Mouse (Mus musculus) lung, postnatal 14 days (tissue): Measurements from ENCODE around the gene Klhdc3.

ENCODE experiments used
- DNase-seq: peaks from one replicate; pipeline ENCODE4 v3.0.0; 2021

Gene Klhdc3

DNA sequence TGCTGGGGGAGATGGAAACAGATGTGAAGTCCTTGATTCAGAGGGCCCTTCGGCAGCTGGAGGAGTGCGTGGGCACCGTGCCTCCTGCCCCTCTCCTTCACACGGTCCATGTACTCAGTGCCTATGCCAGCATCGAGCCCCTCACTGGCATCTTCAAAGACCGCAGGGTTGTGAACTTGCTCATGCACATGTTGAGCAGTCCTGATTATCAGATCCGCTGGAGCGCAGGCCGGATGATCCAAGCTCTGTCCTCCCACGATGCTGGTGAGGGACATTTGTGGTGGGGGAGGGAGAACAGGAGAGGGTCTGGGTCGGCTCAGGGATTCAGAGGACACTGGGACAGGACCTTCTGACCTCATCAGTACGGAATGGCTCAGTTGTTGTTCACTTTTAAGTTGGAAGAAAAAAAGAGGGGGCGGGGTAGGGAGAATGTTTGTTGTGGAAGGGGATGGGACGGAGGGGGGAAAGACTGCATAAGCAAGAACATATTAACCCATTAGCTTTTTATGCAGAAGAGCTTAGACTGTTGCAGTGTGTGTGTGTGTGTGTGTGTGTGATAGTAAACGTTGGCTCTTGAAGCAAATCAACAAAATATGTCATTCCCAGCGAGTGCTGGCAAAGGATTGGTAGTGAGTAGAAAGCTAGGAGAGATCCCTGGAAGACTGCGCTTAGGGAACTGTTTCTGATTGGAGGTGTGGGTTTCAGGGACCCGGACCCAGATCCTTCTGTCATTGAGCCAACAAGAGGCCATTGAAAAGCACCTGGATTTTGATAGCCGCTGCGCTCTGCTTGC is 28.8 kb downstream of the Klhdc3 start:
- DNase-seq, result no peak

DNA sequence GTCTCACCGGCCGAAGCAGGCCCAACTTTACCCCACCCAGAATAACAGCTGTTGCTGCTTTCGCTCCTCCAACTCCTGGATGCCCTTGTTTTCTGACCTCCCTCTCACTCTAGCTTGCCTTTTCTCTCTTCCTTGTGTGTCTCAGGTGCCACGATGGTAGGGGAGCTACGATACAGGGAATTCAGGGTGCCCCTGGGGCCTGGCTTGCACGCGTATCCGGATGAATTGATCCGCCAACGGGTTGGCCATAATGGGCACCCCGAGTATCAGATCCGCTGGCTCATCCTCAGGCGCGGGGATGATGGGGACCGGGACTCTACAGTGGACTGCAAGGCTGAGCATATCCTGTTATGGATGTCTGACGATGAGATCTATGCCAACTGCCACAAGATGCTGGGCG is 29.4 kb downstream of the Klhdc3 start:
- no peak for DNase-seq

DNA sequence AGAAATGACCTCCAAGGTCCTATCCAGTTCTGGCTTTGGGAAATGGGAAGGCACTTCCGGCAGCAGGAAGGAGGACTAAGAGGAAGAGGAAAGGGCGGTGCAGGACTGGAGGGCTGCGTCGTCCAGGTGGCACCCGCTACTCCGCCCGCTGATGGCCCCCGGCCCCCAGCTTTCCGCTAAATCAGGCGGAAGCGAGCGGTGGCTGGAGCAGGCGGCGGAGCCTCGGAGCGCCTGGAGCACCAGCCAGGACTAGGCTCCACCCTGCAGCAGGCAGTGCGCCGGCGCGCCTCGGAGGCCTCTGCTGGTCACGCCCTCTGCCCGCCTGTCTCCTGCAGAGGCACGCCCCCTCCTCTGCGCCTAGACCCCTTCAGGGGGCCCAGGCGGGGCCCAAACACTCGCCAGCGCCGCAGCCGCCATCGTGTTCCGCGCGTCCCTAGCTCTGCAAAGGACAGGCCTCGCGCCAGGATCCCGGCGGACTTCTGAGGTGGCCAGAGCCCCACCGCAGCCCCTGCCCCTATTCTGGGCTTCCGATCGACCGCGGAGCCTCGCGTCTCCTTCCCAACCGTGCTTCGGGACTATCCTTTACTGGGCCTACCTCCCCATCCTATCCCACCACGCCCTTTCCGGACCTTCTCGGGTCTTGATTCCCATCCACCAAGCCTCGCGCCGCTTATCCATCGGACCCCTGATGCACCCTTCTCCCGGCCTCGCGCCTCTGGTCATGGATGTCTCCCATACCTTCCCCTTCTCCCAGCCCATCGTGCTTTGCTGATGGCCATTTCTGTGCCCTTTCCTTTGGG is 30.3 kb downstream of the Klhdc3 start, which contains the start of gene Cul7:
Gene Cul7 (plus strand): TSS at position 106 of the 800 bp plus-strand sequence.
- peak; percentile 92 for DNase-seq

DNA sequence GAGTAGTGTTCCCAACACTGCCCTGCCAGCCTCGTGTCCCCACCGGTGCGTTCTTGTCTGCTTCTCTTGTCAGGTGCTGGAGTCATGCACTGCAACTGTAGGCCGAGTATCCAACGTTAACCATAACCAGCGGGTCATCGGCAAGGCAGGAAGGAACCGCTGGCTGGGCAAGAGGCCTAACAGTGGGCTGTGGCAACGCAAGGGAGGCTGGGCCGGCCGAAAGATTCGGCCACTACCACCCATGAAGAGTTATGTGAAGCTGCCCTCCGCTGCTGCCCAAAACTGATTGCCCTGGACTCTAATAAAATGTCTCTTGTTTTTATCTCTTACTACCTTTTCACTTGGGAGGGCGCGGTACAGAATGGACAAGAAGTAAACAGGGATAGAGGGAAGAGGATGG is 30.9 kb downstream of the Klhdc3 start:
- DNase-seq, result peak; percentile 34

DNA sequence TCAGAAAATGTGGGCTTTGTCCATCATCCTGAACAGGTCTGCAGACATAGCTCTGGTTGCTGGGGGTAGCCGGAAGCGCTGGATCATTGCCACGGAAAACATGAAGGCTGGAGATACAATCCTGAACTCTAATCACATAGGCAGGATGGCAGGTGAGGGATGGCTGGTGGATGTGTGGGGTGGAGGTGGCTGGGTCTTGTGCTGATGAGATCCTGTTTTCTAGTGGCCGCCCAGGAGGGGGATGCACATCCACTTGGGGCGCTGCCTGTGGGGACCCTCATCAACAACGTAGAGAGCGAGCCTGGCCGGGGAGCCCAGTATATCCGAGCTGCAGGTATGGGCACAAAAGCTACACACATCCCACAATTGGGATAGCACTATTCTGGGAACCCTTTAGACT is 32.3 kb downstream of the Klhdc3 start:
- DNase-seq, result no peak

DNA sequence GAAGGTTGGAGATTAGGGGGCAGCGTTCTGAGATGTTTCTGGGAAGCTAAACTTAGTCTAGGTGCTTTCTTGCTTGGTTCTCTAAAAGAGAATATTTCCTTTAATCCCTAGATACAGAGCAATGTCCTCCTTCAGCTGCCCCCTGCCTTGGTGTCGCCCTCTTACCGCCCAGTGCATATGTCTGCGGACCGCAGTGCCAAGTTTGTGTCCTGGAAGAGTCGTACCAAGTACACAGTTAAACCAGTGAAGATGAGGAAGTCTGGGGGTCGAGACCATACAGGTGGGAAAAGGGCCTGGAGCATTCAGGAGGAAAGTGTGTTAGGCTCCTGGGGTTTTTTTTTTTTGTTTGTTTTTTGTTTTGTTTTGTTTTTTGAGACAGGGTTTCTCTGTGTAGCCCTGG is 33.4 kb downstream of the Klhdc3 start:
- no peak for DNase-seq

DNA sequence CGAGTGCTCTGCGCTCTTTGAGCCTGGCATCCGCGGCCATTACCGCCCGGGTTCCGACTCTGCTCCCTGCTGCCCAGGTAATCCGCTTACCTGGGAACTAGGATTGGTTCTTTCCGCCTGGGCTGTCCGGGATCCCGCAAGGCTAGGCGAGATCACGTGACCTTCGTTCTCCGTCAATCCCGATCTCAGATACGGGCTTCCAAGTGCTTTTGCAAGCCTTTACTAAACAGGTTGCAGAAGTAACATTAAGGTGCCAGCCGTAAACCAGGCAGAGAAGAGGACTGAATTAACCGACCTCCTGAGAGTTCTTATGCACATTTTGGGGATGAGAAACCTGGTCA is 34.4 kb downstream of the Klhdc3 start:
- DNase-seq, result no peak

DNA sequence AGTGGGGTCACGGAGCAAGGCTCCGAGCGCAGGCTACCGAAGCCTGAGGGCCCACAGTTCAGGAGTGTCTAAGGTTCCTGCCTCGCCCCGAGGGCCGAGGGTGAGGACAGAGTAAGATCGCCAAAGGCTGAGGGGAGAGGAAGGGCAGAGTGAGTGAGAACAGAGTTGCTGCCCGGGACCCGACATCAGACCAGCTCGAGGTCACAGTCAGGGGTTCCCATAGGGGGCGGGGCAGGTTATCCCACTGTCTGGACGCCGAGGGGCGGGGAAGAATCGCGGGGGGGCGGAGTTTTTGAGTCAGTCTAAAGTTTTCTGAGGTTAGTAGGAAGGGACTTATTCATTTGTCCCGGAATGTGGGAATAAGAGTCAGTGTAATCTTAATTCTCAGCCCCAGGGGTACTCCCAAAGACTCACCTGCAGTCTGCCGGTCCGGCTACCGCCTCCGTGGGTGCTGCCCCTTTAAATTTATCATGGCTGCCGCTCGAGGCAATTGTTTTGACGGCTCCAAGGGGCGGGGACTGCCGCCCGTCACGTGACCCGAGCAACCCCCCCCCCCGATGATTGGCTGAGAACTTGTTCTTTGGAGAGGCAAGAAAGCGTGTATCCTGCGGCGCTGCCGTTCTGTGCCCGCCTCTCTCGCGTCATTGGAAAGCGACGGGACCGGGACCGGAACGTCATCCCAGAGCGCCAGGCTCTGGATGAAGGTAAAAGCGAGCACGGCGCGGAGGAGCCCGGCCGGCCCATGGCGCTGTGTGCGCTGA is 35.0 kb downstream of the Klhdc3 start, which contains the start of the genes Klc4 and Mrpl2:
Gene Klc4 (minus strand): TSS at position 462 of the 761 bp plus-strand sequence.
Gene Mrpl2 (plus strand): TSS at position 669 of the 761 bp plus-strand sequence.
- peak; percentile 99 for DNase-seq

DNA sequence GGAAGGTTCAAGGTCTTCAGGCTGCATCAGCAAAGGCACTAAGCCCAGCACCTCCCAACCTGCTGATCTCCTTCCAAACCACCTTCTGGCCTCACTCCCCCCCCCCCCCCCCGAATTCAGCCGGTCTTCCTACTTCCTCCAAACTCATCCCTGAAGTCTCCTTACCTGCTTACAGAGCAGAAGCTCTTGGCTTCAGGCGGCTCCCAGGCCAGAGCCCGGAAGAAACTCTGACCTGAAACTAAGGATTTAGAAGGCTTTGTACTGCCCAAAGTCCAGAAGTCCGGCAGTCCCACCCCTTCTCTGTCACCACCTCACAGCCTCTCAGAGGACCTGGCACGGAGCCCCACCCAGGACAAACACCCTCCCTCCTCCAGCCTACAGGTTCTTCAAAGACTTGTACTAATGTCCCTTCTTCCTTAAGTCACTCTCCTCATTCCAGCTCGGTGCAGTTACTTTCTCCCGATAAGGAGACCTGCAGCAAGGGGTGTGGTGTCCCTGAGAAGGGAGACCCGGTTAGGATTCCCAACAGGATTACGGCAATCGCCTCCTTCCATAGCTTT is 35.7 kb downstream of the Klhdc3 start:
- peak; percentile 80 for DNase-seq

DNA sequence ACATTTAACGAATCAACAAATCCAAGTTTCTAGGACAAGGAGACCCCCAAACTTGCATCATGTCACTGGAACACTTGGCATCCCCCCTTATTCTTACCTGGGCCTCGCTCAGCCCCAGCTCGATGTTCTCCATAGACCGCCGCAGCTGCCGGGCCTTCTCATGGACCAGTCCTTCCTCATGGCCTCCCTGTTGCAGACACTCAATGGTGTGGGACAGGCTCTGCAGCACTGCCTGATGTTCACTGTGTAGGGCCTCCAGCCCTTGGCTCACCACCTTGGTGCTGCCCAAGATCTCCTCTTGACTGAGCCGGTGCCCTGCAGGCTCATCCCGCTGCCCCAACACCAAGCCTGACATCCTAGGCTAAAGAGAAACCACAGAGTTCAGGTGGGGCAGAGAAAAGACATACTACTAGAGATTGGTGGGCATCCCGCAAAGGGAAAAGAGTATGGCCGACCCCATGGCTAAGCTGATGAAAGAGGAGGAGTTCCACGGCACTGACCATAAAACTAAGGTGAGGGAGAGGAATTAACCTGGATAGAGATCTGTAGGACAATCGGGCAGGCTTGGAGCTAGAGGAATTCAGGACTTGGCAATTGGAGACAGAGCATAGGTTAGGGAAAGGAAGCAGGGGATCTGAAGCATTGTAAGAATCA is 36.4 kb downstream of the Klhdc3 start:
- DNase-seq, result no peak

DNA sequence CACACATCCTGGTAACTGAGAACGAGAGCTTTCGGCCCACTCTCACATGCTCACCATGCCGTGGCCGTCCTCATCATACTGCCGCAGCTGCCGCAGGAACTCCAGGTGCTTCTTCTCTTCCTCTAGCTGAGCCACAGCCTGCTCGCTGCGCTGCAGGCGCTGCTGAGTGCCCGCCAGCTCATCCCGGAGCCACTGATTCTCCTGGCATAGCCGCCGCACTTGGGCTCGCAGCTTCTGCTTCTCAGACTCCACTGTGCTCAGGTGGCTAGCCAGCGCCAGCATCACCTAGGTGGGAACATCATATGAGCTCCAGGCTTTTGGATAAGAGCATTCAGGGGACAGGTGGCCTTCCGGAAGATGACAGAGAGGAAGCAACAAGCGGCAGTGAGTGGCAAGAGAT is 38.7 kb downstream of the Klhdc3 start:
- no peak for DNase-seq

DNA sequence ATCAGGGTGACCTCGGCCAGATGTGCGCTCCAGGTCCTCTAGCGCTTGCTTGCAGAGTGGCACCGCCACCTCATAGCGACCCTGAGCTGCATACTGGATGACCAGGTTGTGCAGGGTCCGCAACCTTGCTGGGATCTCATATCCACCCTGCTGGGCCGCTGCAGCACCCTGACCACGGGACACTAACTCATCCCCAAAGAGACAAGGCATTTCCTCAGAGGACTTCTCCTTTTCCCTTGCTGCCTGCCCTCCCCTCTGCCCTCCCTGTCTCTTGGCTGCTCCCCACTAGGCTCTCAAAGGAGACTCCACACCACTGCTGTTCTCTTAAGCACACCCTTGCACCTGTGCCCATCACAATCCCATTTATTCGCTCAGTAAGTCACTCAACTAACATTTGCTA is 40.8 kb downstream of the Klhdc3 start:
- no peak for DNase-seq

DNA sequence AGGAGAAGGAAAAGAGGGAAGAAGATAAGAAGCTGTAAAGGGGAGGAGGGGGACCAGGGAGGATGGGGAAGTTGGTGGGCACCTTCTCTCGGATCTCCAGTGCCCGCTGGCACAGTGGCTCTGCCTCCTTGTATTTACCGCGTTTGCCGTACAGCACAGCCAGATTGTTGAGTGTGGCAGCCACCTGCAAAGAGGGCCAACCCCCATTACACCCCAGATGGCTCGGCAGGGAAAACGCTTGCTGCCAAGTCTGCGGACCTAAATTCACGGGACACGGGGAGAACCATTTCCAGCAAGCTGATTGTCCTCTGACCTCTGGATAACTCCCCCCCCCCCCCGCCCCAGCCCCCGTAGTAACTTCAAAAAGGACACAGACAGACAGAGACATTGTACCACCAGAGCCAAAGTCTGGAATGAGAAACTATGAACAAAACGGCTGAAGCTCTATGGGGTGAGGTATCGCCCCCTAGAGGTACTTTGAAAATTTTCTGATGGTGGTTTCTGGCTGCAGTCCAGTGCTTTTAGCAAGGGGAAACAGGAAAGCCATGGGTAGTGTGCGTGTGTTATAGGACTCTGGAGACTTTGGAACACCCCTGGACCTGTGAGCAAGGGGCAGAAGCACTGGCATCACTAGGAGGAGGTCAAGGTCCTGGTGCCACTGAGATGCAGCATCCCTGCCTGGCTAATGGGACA is 43.7 kb downstream of the Klhdc3 start:
- DNase-seq, result peak; percentile 83

DNA sequence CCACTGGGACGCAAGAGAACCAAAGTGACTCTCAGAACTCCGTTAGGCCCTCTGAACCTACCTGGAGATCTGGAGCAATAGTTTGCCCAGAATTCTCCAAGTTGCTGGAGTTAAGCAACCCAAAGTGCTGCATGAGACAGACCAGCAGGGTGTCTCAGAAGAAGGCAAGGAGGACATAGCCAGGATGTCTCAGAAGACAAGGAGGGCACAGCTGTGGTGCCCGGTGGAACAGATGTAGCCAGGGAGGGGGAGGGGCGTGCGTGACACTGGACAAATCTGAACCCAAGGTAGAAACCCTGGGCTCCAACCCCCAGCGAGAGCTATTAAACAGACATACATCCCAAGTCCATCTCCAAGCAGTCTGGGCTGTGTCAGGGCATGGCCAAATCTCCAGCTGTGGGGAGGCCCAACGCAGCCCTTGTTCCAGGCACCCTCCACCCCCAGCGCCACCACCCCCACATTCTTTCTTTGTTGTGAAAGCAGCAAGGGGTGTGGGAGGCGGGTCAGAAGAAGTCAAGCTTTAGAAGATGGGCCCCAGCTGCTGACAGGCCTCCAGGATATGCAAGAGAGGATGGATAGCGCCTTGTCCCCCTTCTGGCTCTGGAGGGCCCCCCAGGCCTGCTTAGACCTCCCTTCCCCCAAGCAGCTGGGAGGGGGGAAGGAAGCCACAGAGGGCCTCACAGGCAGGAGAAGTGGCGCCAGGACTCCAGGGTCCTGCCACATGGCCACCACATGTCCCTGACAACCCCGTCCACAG is 50.9 kb downstream of the Klhdc3 start:
- DNase-seq, result peak; percentile 73

DNA sequence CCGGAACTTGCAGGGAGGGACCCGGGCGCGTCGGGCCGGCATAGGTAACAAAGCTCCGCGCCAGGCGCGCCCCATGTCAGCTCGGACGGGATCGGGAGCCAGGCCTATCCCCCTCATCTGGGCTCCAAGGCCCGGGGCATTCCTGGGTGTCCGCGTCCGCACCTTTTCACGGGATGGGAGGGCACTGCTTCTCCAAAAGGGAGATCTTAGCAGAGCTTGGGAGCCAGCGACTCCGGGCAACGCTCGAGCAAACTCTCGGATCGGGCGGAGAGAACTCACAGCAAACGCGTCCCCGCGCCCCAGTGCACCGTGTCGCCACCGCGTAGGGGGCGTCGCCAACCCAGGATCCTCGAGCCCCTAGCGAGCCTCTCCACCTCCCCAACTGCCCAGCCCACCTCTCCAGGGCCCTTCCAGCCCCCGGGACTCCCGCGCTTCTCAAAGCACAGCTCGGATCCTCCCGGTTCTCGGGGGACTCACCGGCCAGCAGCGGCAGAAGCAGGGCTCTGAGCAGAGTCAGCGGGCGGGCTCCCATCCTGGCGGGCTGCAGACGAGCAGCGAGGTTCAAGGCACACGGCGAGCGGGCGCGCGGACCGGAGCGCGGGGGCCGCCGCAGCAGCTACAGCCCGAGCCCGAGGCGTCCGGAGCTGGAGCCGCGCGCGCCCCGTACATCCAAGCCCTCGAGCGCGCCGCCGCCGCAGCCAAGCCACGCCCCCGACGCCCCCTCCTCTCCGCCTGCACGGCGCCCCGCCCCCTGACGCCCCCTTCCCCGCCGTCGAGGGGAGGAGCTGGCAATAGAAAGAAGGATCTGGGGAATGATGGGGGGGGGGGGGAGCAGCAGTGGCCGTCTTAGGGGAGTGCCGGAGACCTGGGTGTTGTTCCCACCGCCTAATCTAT is 51.7 kb downstream of the Klhdc3 start, which contains the start of gene Ptk7:
Gene Ptk7 (minus strand): TSS at position 714 of the 894 bp plus-strand sequence.
- peak; percentile 80 for DNase-seq

DNA sequence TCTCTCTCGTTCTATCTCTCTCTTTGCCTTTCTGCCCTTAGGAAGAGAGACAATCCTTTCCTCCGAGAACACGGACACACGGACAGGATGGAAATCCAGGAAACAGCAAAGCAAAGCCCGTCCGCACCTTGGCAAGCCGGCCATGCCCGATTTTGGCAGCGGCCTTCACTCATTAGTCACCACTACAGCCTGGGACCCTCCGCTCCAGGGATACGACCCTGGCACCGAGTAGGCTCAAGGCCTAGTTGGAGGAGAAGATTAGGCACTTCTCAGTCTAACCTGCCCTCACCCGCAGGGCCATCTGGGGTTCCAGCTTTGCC is 52.3 kb downstream of the Klhdc3 start:
- DNase-seq, result no peak

DNA sequence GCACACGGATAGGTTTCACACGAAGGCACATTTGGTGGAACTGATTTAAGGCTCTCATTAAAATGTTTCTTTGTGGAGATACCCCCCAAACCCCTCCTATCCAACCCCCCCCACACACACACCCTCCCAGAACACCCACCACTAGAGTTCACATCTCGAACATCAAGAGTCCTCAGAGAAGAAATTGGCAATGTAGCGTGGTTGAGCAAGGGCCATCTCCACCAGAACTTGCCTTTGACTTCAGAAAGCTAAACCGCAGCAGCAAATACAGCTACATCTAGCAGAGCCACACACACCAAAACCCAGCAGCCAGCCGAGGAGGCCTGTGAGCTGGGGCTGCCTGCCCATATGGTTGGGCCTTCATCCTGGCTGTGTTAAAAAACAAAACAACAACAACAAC is 53.3 kb downstream of the Klhdc3 start:
- no peak for DNase-seq

DNA sequence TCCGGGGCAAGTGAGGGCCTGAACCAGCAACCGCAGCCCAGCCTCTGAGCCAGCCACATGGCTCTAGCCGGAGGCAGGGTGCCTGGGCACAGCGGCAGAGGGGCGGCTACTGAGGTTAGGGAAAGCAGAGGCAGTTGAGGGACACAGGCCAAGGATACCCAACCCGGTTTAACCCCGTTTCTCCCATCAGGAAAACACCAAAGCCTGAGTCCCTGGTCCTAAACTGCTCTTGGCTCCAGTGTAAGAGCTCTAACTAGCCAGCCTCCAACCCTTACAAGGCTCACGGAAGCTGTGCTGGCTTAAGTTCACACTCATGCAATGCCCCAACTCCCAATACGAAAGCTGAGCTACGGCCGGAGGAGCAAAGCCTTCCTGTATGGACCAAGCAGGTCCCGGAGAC is 56.1 kb downstream of the Klhdc3 start:
- DNase-seq, result no peak
